ENCODE assay signal across 7 mouse cellular contexts in the genomic region with DNA sequence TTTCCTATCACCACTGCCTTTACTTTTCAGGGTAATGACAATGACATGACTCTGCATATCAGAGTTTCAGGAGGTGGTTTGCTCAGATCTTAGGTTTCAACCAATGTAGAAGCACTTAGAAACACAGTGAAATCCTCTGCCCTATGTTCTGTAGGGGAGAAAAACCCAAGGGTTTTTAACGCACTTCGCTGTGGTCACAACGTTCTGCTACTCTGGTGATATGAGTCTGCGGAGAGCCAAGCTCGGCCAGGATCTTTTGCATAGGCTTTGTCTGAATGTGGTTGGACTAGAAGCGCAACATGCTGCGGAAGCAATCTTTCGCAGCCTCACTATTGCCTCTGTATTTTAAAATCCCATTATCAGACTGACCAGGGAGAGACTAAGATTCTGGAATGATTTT. TPM values are rescaled to one million over a fixed set of nuclear protein-coding genes. Genes with fewer than 3 reads are reported as not detected.
A peak's percentile ranks its signal among the peaks of the same experiment; 100 is the strongest.
DNase-seq lines count a peak whose midpoint lies in the region; ATAC-seq and TF ChIP-seq lines count a peak whose summit lies in the region.

No protein-coding gene starts in this region.

- 0 out of 2 replicates have a peak, but pooled peaks have one; percentile 1 for ATAC-seq in lung, embryonic 14.5 days (ENCODE audit: insufficient read depth)
- ATAC-seq in hematopoietic stem cell, adult 5-6 weeks (replicated peaks in 1 of 2; ENCODE audit: insufficient read depth in 1 of 2, low FRiP score in 2 of 2, low TSS enrichment in 1 of 2, low read depth in 1 of 2, poor library complexity in 2 of 2, severe bottlenecking in 2 of 2), result peak; percentile 3 to 30; a peak in 2 of 4 replicates
- ATAC-seq in liver, embryonic 12.5 days, result peak; percentile 31

- H3K9ac ChIP-seq in lung, embryonic 14.5 days, result peak overlapping the region; percentile 69
- peak overlapping the region; percentile 76 for H3K9ac ChIP-seq in liver, embryonic 12.5 days

- 3% methylated on average over 8 of the region's 8 CpGs for WGBS in lung, embryonic 14.5 days
- 11% methylated on average over 8 of the region's 8 CpGs for WGBS in embryonic facial prominence, embryonic 10.5 days
- 2% methylated on average over 8 of the region's 8 CpGs for WGBS in liver, embryonic 12.5 days (ENCODE audit: insufficient replicate concordance)
- WGBS in small intestine, adult 2 months, result 3% methylated on average over 8 of the region's 8 CpGs

- H3K9me3 ChIP-seq in lung, embryonic 14.5 days (ENCODE audit: low read depth, low read length), result no peaks in the 10 kb centered on the region
- H3K9me3 ChIP-seq in embryonic facial prominence, embryonic 10.5 days, result no peaks in the 10 kb centered on the region
- H3K9me3 ChIP-seq in liver, embryonic 12.5 days (replicated peaks), result no peaks in the 10 kb centered on the region

- intact Hi-C loops in gastrocnemius, postnatal 36 days (cut with DNase I), result loop anchor here (10.0 kb wide), 1 partner anchor 223 kb away; no protein-coding TSS in a partner anchor

- H3K4me2 ChIP-seq in lung, embryonic 14.5 days, result peak overlapping the region; percentile 75
- peak overlapping the region; percentile 80 for H3K4me2 ChIP-seq in liver, embryonic 12.5 days

- H3K36me3 ChIP-seq in lung, embryonic 14.5 days (ENCODE audit: insufficient read depth), result no peaks in the 10 kb centered on the region
- no peaks in the 10 kb centered on the region for H3K36me3 ChIP-seq in embryonic facial prominence, embryonic 10.5 days (replicated peaks)
- H3K36me3 ChIP-seq in liver, embryonic 12.5 days, result no peaks in the 10 kb centered on the region
- no peaks in the 10 kb centered on the region for H3K36me3 ChIP-seq in small intestine, adult 2 months (ENCODE audit: control insufficient read depth, insufficient read depth, low read length)

- TF ChIP-seq POLR2A in small intestine, adult 2 months (IDR thresholded peaks at IDR 0.05; ENCODE audit: low read depth, low read length), result no peak

- no peaks in the 10 kb centered on the region for H3K27me3 ChIP-seq in lung, embryonic 14.5 days (ENCODE audit: insufficient read depth, low read length)
- peaks cover 18% of the 10 kb centered on the region for H3K27me3 ChIP-seq in embryonic facial prominence, embryonic 10.5 days (replicated peaks; ENCODE audit: low read depth, poor library complexity, severe bottlenecking)
- peaks cover 7% of the 10 kb centered on the region; the same call in 1 of the 2 replicates for H3K27me3 ChIP-seq in liver, embryonic 12.5 days (replicated peaks)
- no peaks in the 10 kb centered on the region for H3K27me3 ChIP-seq in small intestine, adult 2 months (ENCODE audit: control insufficient read depth, insufficient read depth, low read length)

- no peak for TF ChIP-seq CTCF in lung, embryonic 14.5 days (IDR thresholded peaks at IDR 0.05; ENCODE audit: low read depth)
- no peak for TF ChIP-seq CTCF in small intestine, adult 2 months (IDR thresholded peaks at IDR 0.05; ENCODE audit: extremely low read depth, insufficient read length, insufficient replicate concordance, low read depth, low read length)

- peak overlapping the region; percentile 41 for H3K4me3 ChIP-seq in lung, embryonic 14.5 days (ENCODE audit: low read depth, low read length)
- H3K4me3 ChIP-seq in embryonic facial prominence, embryonic 10.5 days, result peak overlapping the region; percentile 64
- H3K4me3 ChIP-seq in liver, embryonic 12.5 days, result peak overlapping the region; percentile 64
- H3K4me3 ChIP-seq in small intestine, adult 2 months (ENCODE audit: low read depth, low read length), result peak overlapping the region; percentile 47

- H3K27ac ChIP-seq in lung, embryonic 14.5 days (ENCODE audit: low read depth), result peak overlapping the region; percentile 97
- H3K27ac ChIP-seq in embryonic facial prominence, embryonic 10.5 days (replicated peaks), result peak overlapping the region; percentile 89
- peak overlapping the region; percentile 93 for H3K27ac ChIP-seq in liver, embryonic 12.5 days
- H3K27ac ChIP-seq in small intestine, adult 2 months (ENCODE audit: insufficient read depth, low read depth, low read length), result peak overlapping the region; percentile 90

- DNase-seq in lung, embryonic 14.5 days, result no peak
- no peak for DNase-seq in lung, adult 18-20 months
- DNase-seq in embryonic facial prominence, embryonic 10.5 days (ENCODE audit: low spot score), result no peak
- no peak for DNase-seq in gastrocnemius, postnatal 36 days

- no peaks in the 10 kb centered on the region for H3K4me1 ChIP-seq in lung, embryonic 14.5 days (ENCODE audit: insufficient read depth)
- peaks cover 13% of the 10 kb centered on the region for H3K4me1 ChIP-seq in embryonic facial prominence, embryonic 10.5 days
- H3K4me1 ChIP-seq in liver, embryonic 12.5 days, result peaks cover 25% of the 10 kb centered on the region
- no peaks in the 10 kb centered on the region for H3K4me1 ChIP-seq in small intestine, adult 2 months (ENCODE audit: control insufficient read depth, insufficient read depth, insufficient read length, low read length)

RNA-seq across cellular contexts. Expression of a gene that starts 8.6 kb away (rescaled TPM):
- polyA plus RNA-seq in lung, embryonic 14.5 days (2014; fragmentation: Nextera tagmentation; extraction: Ambion mirVana), result not detected in 2 replicates
- not detected in 2 replicates for polyA plus RNA-seq in embryonic facial prominence, embryonic 10.5 days (2016; fragmentation: Nextera tagmentation; extraction: Ambion mirVana)
- not detected in 2 replicates for total RNA-seq in hematopoietic stem cell, adult 5-6 weeks (2017)
- polyA plus RNA-seq in liver, embryonic 12.5 days (2016; fragmentation: Nextera tagmentation; extraction: Ambion mirVana), result not detected in 2 replicates
- not detected in 2 replicates for polyA plus RNA-seq in small intestine, adult 2 months (2012; rRNA removed)
- not detected for total RNA-seq in gastrocnemius, postnatal 36 days (2021)
